Mouse (Mus musculus) CH12.LX (cell line): ENCODE results near the gene Nebl.

Source experiments
- CTCF ChIP-seq, 2 experiments: IDR thresholded peaks in 1 of 2; conservative IDR thresholded peaks in 1 of 2; 2 replicates each; pipeline ENCODE4 v1.5.1; 2011 to 2012; ENCODE audit warnings: low read depth in 2 of 2, low read length in 2 of 2, improper control_type of control experiment in 1 of 2, inconsistent platforms in 1 of 2, mild to moderate bottlenecking in 1 of 2, moderate library complexity in 1 of 2
- EP300 ChIP-seq: IDR thresholded peaks from 2 replicates; pipeline ENCODE4 v1.6.1; 2011; ENCODE audit warnings: low read length, improper control_type of control experiment
- ETS1 ChIP-seq: conservative IDR thresholded peaks from 2 replicates; pipeline ENCODE4 v1.6.1; 2012; ENCODE audit warnings: low read depth, mild to moderate bottlenecking, inconsistent platforms, low read length, improper control_type of control experiment, moderate library complexity
- GABPA ChIP-seq: IDR thresholded peaks from 2 replicates; pipeline ENCODE4 v1.6.1; 2012; ENCODE audit warnings: low read depth, low read length, improper control_type of control experiment, inconsistent platforms; ENCODE audit not compliant: insufficient replicate concordance
- MXI1 ChIP-seq: IDR thresholded peaks from 2 replicates; pipeline ENCODE4 v1.6.1; 2011; ENCODE audit warnings: mild to moderate bottlenecking, low read depth, low read length, improper control_type of control experiment
- PAX5 ChIP-seq: IDR thresholded peaks from 2 replicates; pipeline ENCODE4 v1.6.1; 2012; ENCODE audit warnings: low read length, inconsistent platforms, mixed read lengths
- SIN3A ChIP-seq: IDR thresholded peaks from 2 replicates; pipeline ENCODE4 v1.6.1; 2012; ENCODE audit warnings: low read length, improper control_type of control experiment, inconsistent platforms
- TBP ChIP-seq: conservative IDR thresholded peaks from 2 replicates; pipeline ENCODE4 v1.6.1; 2011; ENCODE audit warnings: low read depth, low read length, improper control_type of control experiment
- UBTF ChIP-seq: IDR thresholded peaks from 2 replicates; pipeline ENCODE4 v1.6.1; 2012; ENCODE audit warnings: low read depth, mild to moderate bottlenecking, inconsistent platforms, low read length, improper control_type of control experiment, moderate library complexity

DNA sequence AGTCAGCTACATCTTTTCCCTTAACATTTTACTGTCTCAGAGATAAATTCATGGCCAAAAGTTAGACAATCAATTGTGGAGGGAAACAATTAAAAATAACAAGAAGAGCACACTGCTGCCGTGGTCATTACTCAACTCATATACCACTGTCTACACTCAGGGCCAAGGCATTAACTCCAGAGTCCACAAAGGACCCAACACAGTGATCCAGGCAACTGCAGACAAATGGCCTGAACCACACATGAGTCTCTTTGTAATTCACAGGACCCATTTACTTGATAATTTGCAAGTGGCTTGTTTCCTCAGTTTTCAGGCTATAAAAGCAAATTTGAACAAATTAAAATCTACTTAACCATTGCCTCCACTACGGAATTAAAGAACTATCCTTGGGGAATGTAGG, 130.6 kb downstream of the Nebl start:
- TF ChIP-seq ETS1 (no peak), EP300 (no peak), CTCF (conservative IDR thresholded peaks at IDR 0.05 in 1 of 2, IDR thresholded peaks at IDR 0.05 in 1 of 2; ENCODE audit: low read depth in 2 of 2, low read length in 2 of 2) (no peak), TBP (no peak), GABPA (no peak), SIN3A (no peak), MXI1 (no peak), UBTF (no peak), PAX5 (no peak)
